Mouse (Mus musculus) myocyte (in vitro differentiated cells): Measurements from ENCODE around the gene Mtx3. TPM values are rescaled to one million over a fixed set of nuclear protein-coding genes. Genes with fewer than 3 reads are reported as not detected.
A peak's percentile ranks its signal among the peaks of the same experiment; 100 is the strongest.
"Not testable (repeated sequence)": the region's sequence is repeated elsewhere in the genome, so short reads cannot be mapped to it uniquely, and the experiment has no call there.

Experiments
- H3K27me3 ChIP-seq: one replicate; pipeline ENCODE4 v1.6.1; 2011; ENCODE audit not compliant: control insufficient read depth, insufficient read depth, insufficient read length
- H3K36me3 ChIP-seq: one replicate; pipeline ENCODE4 v1.6.1; 2011; ENCODE audit not compliant: control insufficient read depth, insufficient read depth
- H3K4me2 ChIP-seq: one replicate; pipeline ENCODE4 v1.6.1; 2011; ENCODE audit warnings: low read depth, control low read depth
- H3K4me3 ChIP-seq: one replicate; pipeline ENCODE4 v1.5.1; 2011; ENCODE audit warnings: mild to moderate bottlenecking, control low read depth, moderate library complexity
- H3K79me2 ChIP-seq: one replicate; pipeline ENCODE4 v1.6.1; 2011; ENCODE audit not compliant: control insufficient read depth, insufficient read depth
- H3ac ChIP-seq: one replicate; pipeline ENCODE4 v1.6.1; 2011; ENCODE audit not compliant: control insufficient read depth, insufficient read length
- CEBPB ChIP-seq: IDR thresholded peaks from 2 replicates; pipeline ENCODE4 v1.6.1; 2011; ENCODE audit warnings: mild to moderate bottlenecking, moderate library complexity; ENCODE audit not compliant: poor library complexity, insufficient read depth, severe bottlenecking
- E2F4 ChIP-seq: IDR thresholded peaks from one replicate; pipeline ENCODE4 v1.6.1; 2011; ENCODE audit warnings: mild to moderate bottlenecking, control low read depth, moderate library complexity; ENCODE audit not compliant: insufficient read depth
- MAX ChIP-seq: IDR thresholded peaks from one replicate; pipeline ENCODE4 v1.6.1; 2011; ENCODE audit warnings: low read depth, mild to moderate bottlenecking, control low read depth
- MYOD1 ChIP-seq, 3 experiments: IDR thresholded peaks; one replicate each; pipeline ENCODE4 v1.6.1; 2011; ENCODE audit warnings: control low read depth in 2 of 3, low read depth in 2 of 3, mild to moderate bottlenecking in 2 of 3, moderate library complexity in 1 of 3; ENCODE audit not compliant: insufficient read length in 2 of 3, control insufficient read depth in 1 of 3
- MYOG ChIP-seq, 3 experiments: IDR thresholded peaks; one replicate each; pipeline ENCODE4 v1.6.1; 2011; ENCODE audit warnings: control low read depth in 2 of 3, low read depth in 2 of 3, mild to moderate bottlenecking in 2 of 3; ENCODE audit not compliant: insufficient read length in 2 of 3, control insufficient read depth in 1 of 3, insufficient read depth in 1 of 3
- POLR2A ChIP-seq: IDR thresholded peaks from one replicate; pipeline ENCODE4 v1.6.1; 2011; ENCODE audit warnings: low read depth, mild to moderate bottlenecking, control low read depth, moderate library complexity; ENCODE audit not compliant: insufficient read length
- POLR2AphosphoS2 ChIP-seq: IDR thresholded peaks from one replicate; pipeline ENCODE4 v1.6.1; 2011; ENCODE audit warnings: low read depth, control low read depth; ENCODE audit not compliant: insufficient read length
- REST ChIP-seq: IDR thresholded peaks from one replicate; pipeline ENCODE4 v1.6.1; 2011; ENCODE audit warnings: mild to moderate bottlenecking, control low read depth, moderate library complexity; ENCODE audit not compliant: insufficient read depth, insufficient read length
- SRF ChIP-seq: IDR thresholded peaks from one replicate; pipeline ENCODE4 v1.6.1; 2011; ENCODE audit warnings: low read depth; ENCODE audit not compliant: control insufficient read depth, insufficient read length
- TCF12 ChIP-seq: IDR thresholded peaks from one replicate; pipeline ENCODE4 v1.6.1; 2011; ENCODE audit warnings: mild to moderate bottlenecking, control low read depth; ENCODE audit not compliant: poor library complexity, insufficient read depth, severe bottlenecking
- TCF3 ChIP-seq: IDR thresholded peaks from one replicate; pipeline ENCODE4 v1.6.1; 2011; ENCODE audit warnings: low read depth, control low read depth; ENCODE audit not compliant: insufficient read length
- USF1 ChIP-seq: IDR thresholded peaks from one replicate; pipeline ENCODE4 v1.6.1; 2011; ENCODE audit warnings: low read depth, mild to moderate bottlenecking, control low read depth, moderate library complexity
- polyA plus RNA-seq: library from polyadenylated mRNA; unstranded; fragments of >200 nt; fragmentation: generic; extraction: Trizol; gene quantifications from one replicate; pipeline ENCODE4 v1.2.1, GENCODE M21; 2012; ENCODE audit warnings: missing spikeins

Gene Mtx3
- polyA plus RNA-seq, 1 experiment: 1.9 TPM

DNA sequence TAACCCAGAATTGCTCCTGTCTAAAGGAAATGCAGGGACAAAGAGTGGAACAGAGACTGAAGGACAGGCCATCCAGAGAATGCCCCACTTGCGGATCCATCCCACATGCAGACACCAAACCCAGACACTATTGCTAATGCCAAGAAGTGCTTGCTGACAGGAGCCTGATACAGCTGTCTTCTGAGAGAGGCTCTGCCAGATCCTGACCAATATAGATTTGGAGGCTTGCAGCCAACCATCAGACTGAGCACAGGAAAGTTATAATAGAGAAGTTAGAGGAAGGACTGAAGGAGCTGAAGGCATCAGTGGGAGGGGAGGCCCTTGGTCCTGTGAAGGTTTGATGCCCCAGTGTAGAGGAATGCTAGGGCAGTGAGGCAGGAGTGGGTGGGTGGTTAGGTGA is 34.0 kb upstream of the Mtx3 start:
- H3ac ChIP-seq, H3K4me3 ChIP-seq, H3K4me2 ChIP-seq, H3K36me3 ChIP-seq, H3K27me3 ChIP-seq, H3K79me2 ChIP-seq: not testable (repeated sequence)
- peak in 1 of 3 experiments; percentile 55 for TF ChIP-seq MYOG (IDR thresholded peaks at IDR 0.05; ENCODE audit: control insufficient read depth in 1 of 3, insufficient read depth in 1 of 3, insufficient read length in 2 of 3, low read depth in 2 of 3)

DNA sequence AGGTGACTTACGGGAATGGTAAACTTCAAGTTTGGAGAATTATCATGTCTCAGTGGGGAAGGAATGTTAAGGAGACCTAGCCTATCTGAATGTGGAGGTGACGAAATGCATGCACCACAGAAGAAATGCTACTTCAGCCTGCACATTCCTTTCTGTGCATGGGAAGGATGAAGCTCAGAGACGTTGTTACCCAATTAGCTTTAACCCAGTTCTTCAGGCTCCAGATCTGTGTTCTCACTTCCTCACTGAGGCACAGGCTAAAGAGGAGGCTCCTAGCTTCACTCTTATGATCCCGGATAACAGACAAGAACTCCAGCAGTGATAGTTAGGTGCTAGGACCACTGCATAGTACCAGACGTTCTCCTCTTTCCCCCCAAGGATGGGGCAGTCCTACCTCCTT is 28.2 kb upstream of the Mtx3 start:
- TF ChIP-seq TCF12 (no peak), TCF3 (no peak), MYOD1 (IDR thresholded peaks at IDR 0.05; ENCODE audit: control insufficient read depth in 1 of 3, insufficient read length in 2 of 3, low read depth in 2 of 3) (no peak), REST (no peak), CEBPB (no peak), MAX (no peak), MYOG (IDR thresholded peaks at IDR 0.05; ENCODE audit: control insufficient read depth in 1 of 3, insufficient read depth in 1 of 3, insufficient read length in 2 of 3, low read depth in 2 of 3) (no peak), POLR2AphosphoS2 (no peak), SRF (no peak), POLR2A (no peak), E2F4 (no peak), USF1 (no peak)
- Histone ChIP-seq H3ac (no peak overlapping the region), H3K27me3 (no peaks in the 10 kb centered on the region), H3K36me3 (no peaks in the 10 kb centered on the region), H3K79me2 (no peaks in the 10 kb centered on the region), H3K4me3 (no peak overlapping the region), H3K4me2 (no peak overlapping the region)

DNA sequence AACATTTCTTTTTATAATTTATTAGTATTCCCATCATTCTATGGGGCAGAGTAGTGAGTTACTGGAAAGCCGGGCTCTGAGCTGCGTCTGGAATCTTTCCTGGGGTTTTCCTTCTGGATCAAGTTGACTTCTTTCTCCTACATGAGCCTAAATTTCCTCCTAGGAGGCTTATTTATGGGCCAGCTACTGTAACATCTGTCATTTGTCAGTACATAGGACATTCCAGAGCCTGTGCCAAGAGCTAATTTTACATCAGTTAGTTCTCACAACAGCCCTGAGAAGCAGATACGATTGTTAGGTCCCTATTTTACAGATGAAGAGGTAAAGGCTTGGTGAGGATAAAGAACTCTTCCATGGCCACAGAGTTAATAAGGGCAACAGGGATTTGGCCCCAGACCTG is 27.2 kb upstream of the Mtx3 start:
- no peaks in the 10 kb centered on the region for H3K79me2 ChIP-seq
- TF ChIP-seq MAX: no peak
- TF ChIP-seq MYOD1 (IDR thresholded peaks at IDR 0.05; ENCODE audit: control insufficient read depth in 1 of 3, insufficient read length in 2 of 3, low read depth in 2 of 3): no peak
- no peaks in the 10 kb centered on the region for H3K27me3 ChIP-seq
- no peak overlapping the region for H3K4me3 ChIP-seq
- no peak overlapping the region for H3ac ChIP-seq
- no peaks in the 10 kb centered on the region for H3K36me3 ChIP-seq
- peak overlapping the region; percentile 18 for H3K4me2 ChIP-seq

GRCm38 (mm10) chr13:92828820-92829219 is 15.7 kb upstream of the Mtx3 start:
- no peak overlapping the region for H3ac ChIP-seq
- peak overlapping the region; percentile 52 for H3K4me2 ChIP-seq
- no peaks in the 10 kb centered on the region for H3K79me2 ChIP-seq
- no peak overlapping the region for H3K4me3 ChIP-seq
- TF ChIP-seq POLR2A: no peak
- TF ChIP-seq MYOG (IDR thresholded peaks at IDR 0.05; ENCODE audit: control insufficient read depth in 1 of 3, insufficient read depth in 1 of 3, insufficient read length in 2 of 3, low read depth in 2 of 3): no peak
- TF ChIP-seq E2F4: no peak
- no peak for TF ChIP-seq REST
- TF ChIP-seq SRF: no peak
- no peak for TF ChIP-seq USF1
- no peak for TF ChIP-seq CEBPB
- no peak for TF ChIP-seq TCF3
- no peak for TF ChIP-seq TCF12
- no peak for TF ChIP-seq POLR2AphosphoS2
- TF ChIP-seq MYOD1 (IDR thresholded peaks at IDR 0.05; ENCODE audit: control insufficient read depth in 1 of 3, insufficient read length in 2 of 3, low read depth in 2 of 3): no peak
- no peak for TF ChIP-seq MAX
- no peaks in the 10 kb centered on the region for H3K27me3 ChIP-seq
- no peaks in the 10 kb centered on the region for H3K36me3 ChIP-seq

- TF ChIP-seq CEBPB: no peak
- Histone ChIP-seq H3K27me3 (no peaks in the 10 kb centered on the region), H3K36me3 (no peaks in the 10 kb centered on the region), H3K4me3 (no peak overlapping the region), H3ac (no peak overlapping the region), H3K4me2 (no peak overlapping the region), H3K79me2 (no peaks in the 10 kb centered on the region)
Observed at GRCm38 (mm10) chr13:92833162-92833561, 11.4 kb upstream of the Mtx3 start.

- Histone ChIP-seq H3K4me2 (no peak overlapping the region), H3K36me3 (peaks cover 15% of the 10 kb centered on the region), H3K27me3 (no peaks in the 10 kb centered on the region), H3K79me2 (no peaks in the 10 kb centered on the region), H3K4me3 (no peak overlapping the region), H3ac (no peak overlapping the region)
- TF ChIP-seq CEBPB: no peak
- no peak for TF ChIP-seq SRF
- TF ChIP-seq E2F4: no peak
- TF ChIP-seq POLR2AphosphoS2: no peak
- TF ChIP-seq MAX: no peak
Observed at GRCm38 (mm10) chr13:92846438-92846837, 1.9 kb downstream of the Mtx3 start.
